Mouse (Mus musculus) limb, embryonic 13.5 days (tissue): ENCODE results near the gene Aldh3a2. TPM values are rescaled to one million over a fixed set of nuclear protein-coding genes. Genes with fewer than 3 reads are reported as not detected.
A peak's percentile ranks its signal among the peaks of the same experiment; 100 is the strongest.

Source experiments
- ATAC-seq: fragments of 200-750 bp; cut with Nextera tagmentation; 2 replicates; pipeline ENCODE4 v1.8.0; 2017; ENCODE audit warnings: low read depth, moderate number of reproducible peaks, moderate TSS enrichment; ENCODE audit not compliant: low FRiP score
- H3K27ac ChIP-seq: fragments of 300-500 bp; sonication (generic); 2 replicates; pipeline ENCODE4 v1.5.1; 2015; ENCODE audit warnings: inconsistent platforms, mild to moderate bottlenecking, moderate library complexity
- H3K27me3 ChIP-seq: fragments of 300-500 bp; sonication (generic); 2 replicates; pipeline ENCODE4 v1.6.1; 2015; ENCODE audit warnings: mild to moderate bottlenecking, inconsistent platforms
- H3K36me3 ChIP-seq: fragments of 300-500 bp; sonication (generic); 2 replicates; pipeline ENCODE4 v1.6.1; 2015; ENCODE audit warnings: inconsistent platforms, mild to moderate bottlenecking, moderate library complexity
- H3K4me1 ChIP-seq: fragments of 300-500 bp; sonication (generic); 2 replicates; pipeline ENCODE4 v1.6.1; 2015; ENCODE audit warnings: inconsistent platforms
- H3K4me2 ChIP-seq: fragments of 300-500 bp; sonication (generic); replicated peaks from 2 replicates; pipeline ENCODE4 v1.6.1; 2015; ENCODE audit warnings: inconsistent platforms, mild to moderate bottlenecking, moderate library complexity
- H3K4me3 ChIP-seq: fragments of 300-500 bp; sonication (generic); 2 replicates; pipeline ENCODE4 v1.5.1; 2015; ENCODE audit warnings: moderate library complexity, mild to moderate bottlenecking, inconsistent platforms
- H3K9ac ChIP-seq: fragments of 300-500 bp; sonication (generic); 2 replicates; pipeline ENCODE4 v1.6.1; 2015; ENCODE audit warnings: mild to moderate bottlenecking, inconsistent platforms
- H3K9me3 ChIP-seq: fragments of 300-500 bp; sonication (generic); 2 replicates; pipeline ENCODE4 v1.6.1; 2016; ENCODE audit warnings: inconsistent platforms
- WGBS: fragments of 180-500 bp; shearing (Covaris S2); methylation state at CpG from one replicate; pipeline ENCODE4 v1.1.7; 2015; 5-methylcytosine and 5-hydroxymethylcytosine counted together
- polyA plus RNA-seq: library from polyadenylated mRNA; unstranded; fragments of >200 nt; fragmentation: Nextera tagmentation; extraction: Ambion mirVana; gene quantifications from 2 replicates; pipeline ENCODE4 v1.2.1, GENCODE M21; 2015

The Aldh3a2 gene
- polyA plus RNA-seq, 1 experiment from 2014 or later: 26.7 TPM

DNA sequence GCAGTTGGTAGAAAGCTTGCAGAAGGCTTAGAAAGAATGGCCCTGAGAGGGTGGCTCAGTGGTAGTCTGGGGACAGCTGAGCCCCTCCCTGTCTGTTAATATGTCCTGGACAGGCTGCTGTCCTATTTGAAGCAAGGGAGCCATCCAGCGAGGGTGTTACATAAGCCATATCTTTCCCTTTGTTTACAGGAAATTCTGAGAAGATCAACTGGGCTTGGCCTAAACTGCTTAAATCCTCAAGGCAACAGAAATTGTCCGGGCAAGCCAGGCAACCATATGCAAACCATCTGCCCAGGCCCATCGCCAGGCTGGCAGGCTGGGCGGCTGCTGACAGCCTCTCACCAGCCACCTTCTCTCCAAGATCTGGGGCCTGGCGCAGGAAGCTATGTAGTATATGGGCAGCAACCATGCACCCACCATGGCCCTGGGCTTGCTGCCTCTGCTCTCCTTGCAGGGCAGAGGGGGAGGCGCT lies 41.3 kb downstream of the Aldh3a2 start:
- H3K9ac ChIP-seq: no peak overlapping the region
- H3K36me3 ChIP-seq: no peaks in the 10 kb centered on the region
- H3K4me2 ChIP-seq: no peak overlapping the region
- H3K27ac ChIP-seq: no peak overlapping the region
- ATAC-seq: no peak
- no peaks in the 10 kb centered on the region for H3K27me3 ChIP-seq
- H3K4me1 ChIP-seq: peaks cover 2% of the 10 kb centered on the region
- no peak overlapping the region for H3K4me3 ChIP-seq
- 77% methylated on average over 6 of the region's 6 CpGs for WGBS
- H3K9me3 ChIP-seq: no peaks in the 10 kb centered on the region

- no peaks in the 10 kb centered on the region for H3K36me3 ChIP-seq
- no peak overlapping the region for H3K4me2 ChIP-seq
- no peak for ATAC-seq
- no peaks in the 10 kb centered on the region for H3K27me3 ChIP-seq
- no peak overlapping the region for H3K9ac ChIP-seq
- WGBS: 80% methylated on average over 4 of the region's 4 CpGs
- no peaks in the 10 kb centered on the region for H3K4me1 ChIP-seq
- no peak overlapping the region for H3K27ac ChIP-seq
- no peaks in the 10 kb centered on the region for H3K9me3 ChIP-seq
- no peak overlapping the region for H3K4me3 ChIP-seq
These were observed 41.8 kb downstream of the Aldh3a2 start for GRCm38 (mm10) chr11:61225511-61225910.

GRCm38 (mm10) chr11:61224907-61225306 lies 42.4 kb downstream of the Aldh3a2 start:
- no peak overlapping the region for H3K9ac ChIP-seq
- no peak overlapping the region for H3K4me2 ChIP-seq
- H3K27me3 ChIP-seq: no peaks in the 10 kb centered on the region
- no peaks in the 10 kb centered on the region for H3K4me1 ChIP-seq
- no peaks in the 10 kb centered on the region for H3K36me3 ChIP-seq
- ATAC-seq: no peak
- H3K9me3 ChIP-seq: no peaks in the 10 kb centered on the region
- 86% methylated on average over 10 of the region's 10 CpGs for WGBS
- H3K4me3 ChIP-seq: no peak overlapping the region
- no peak overlapping the region for H3K27ac ChIP-seq

- no peak for ATAC-seq
- no peaks in the 10 kb centered on the region for H3K4me1 ChIP-seq
- H3K36me3 ChIP-seq: no peaks in the 10 kb centered on the region
- no peaks in the 10 kb centered on the region for H3K9me3 ChIP-seq
- H3K9ac ChIP-seq: no peak overlapping the region
- H3K4me3 ChIP-seq: no peak overlapping the region
- H3K27ac ChIP-seq: no peak overlapping the region
- no peaks in the 10 kb centered on the region for H3K27me3 ChIP-seq
- no peak overlapping the region for H3K4me2 ChIP-seq
- WGBS: 81% methylated on average over 6 of the region's 6 CpGs
These were observed 43.0 kb downstream of the Aldh3a2 start for GRCm38 (mm10) chr11:61224234-61224744.

DNA sequence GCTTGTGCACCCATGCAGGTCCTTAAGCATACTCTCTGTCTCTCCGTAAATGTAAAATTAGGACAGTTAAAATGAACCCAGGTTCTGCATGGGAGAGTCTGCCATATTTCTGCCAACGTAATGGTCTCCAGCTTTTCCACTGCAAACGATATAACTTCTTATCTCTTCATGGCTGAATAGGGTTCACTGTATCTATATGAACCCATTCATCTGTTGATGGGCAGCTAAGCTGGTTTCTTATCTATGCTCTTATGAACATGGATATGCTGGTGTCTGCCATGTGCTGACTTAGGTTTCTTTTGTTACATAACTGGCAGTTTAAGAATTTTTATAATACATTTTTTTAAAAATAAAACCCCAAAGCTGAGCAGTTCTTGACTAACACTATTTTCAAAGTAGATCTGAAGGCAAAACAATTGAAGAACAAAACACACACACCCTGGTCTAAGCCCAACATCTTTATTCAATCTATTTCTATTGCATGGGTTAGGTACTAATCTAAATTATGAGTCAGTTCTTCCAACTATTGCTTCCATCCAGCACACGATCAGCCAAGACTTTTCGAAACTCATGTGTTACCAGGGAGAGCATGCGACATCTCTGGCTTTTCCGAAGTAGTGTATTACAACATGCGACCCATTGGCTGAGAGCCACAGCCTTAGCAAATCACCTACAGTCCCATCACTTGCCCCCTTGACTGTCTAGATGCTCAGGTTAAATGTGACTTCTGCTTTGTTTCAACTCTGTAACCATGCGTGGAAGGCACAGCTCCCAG lies 44.1 kb downstream of the Aldh3a2 start:
- Histone ChIP-seq H3K27ac (no peak overlapping the region), H3K4me3 (no peak overlapping the region), H3K9ac (no peak overlapping the region), H3K9me3 (no peaks in the 10 kb centered on the region), H3K27me3 (no peaks in the 10 kb centered on the region), H3K4me2 (no peak overlapping the region), H3K36me3 (no peaks in the 10 kb centered on the region), H3K4me1 (no peaks in the 10 kb centered on the region)
- no peak for ATAC-seq
- 89% methylated on average over 9 of the region's 9 CpGs for WGBS

DNA sequence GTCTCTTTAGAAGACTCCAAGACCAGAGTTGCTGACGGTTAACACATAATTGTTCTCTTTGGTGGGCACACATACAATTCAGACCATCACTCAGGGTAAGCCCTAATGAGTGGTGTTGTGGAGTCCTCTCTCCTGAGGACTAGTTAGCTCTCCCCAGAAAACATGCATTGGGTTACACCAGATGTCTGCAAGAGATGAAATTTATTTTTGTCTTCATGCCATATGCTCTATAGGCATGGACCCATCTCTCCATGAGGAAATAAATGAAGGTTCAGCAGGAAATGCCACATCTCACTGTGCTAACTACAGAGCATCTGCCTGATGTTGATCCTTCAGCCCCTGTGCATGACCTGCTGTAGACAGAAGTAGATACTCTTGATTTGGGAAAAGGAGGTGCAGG lies 45.3 kb downstream of the Aldh3a2 start:
- Histone ChIP-seq H3K4me3 (no peak overlapping the region), H3K27ac (no peak overlapping the region), H3K27me3 (no peaks in the 10 kb centered on the region), H3K4me2 (no peak overlapping the region), H3K9ac (no peak overlapping the region), H3K9me3 (no peaks in the 10 kb centered on the region), H3K4me1 (no peaks in the 10 kb centered on the region), H3K36me3 (no peaks in the 10 kb centered on the region)
- WGBS: 46% methylated on average over 1 of the region's 1 CpGs
- ATAC-seq: no peak

DNA sequence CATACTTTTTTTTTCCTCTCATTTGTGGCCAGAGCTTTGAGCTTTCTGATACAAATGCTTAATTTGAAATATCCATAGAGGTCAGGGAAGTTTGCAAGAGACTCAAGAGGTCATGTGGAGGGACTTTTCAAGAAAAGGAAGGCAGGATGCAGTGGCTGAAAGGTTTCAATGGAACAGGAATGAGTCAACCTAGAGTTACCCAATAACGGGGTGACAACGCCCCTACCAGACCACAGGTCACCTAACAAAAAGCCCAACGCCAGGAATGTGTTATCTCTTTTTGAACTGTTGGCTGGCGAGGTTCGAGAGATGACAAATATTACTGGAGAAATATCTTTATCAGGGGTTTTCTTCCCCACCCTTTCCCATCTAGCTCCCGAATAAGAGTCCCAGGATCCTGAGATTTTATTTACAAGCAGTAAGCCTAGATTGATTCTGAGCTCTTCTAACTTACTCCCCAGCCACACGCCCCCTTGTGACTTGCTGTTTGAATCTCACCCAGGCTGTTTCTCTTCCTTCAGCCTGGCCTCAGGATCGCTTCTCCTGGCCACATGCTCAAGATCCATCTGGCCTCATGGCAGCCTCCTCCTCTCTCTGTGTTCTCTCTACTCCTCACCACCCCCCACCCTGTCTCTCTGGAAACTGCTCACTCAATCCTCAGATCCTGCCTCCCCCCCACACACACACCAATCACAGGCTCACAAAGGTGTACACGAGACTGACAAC lies 46.9 kb downstream of the Aldh3a2 start:
- Histone ChIP-seq H3K27ac (no peak overlapping the region), H3K36me3 (no peaks in the 10 kb centered on the region), H3K9ac (no peak overlapping the region), H3K27me3 (no peaks in the 10 kb centered on the region), H3K4me3 (no peak overlapping the region), H3K4me2 (no peak overlapping the region), H3K4me1 (no peaks in the 10 kb centered on the region), H3K9me3 (no peaks in the 10 kb centered on the region)
- 70% methylated on average over 9 of the region's 9 CpGs for WGBS
- no peak for ATAC-seq

DNA sequence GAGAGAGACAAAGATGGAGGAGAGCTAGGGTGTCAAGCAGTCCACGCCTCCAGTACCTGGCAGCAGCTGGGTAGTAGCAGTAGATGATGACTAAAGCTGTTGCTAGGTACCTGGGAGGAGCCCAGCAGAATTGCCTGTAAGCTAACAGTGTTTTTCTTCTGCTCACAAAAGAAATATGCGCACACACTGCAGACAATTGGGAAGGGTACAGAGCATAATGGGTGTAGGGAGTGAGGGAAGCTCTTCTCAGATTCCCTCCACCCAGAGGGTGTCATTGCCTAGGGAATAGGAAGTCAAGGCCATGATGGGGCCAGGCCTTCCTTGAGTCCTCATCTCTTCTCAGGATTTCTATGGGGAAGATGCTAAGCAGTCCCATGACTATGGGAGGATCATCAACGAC lies 51.3 kb downstream of the Aldh3a2 start:
- no peak overlapping the region for H3K27ac ChIP-seq
- H3K4me3 ChIP-seq: no peak overlapping the region
- H3K4me1 ChIP-seq: no peaks in the 10 kb centered on the region
- no peaks in the 10 kb centered on the region for H3K36me3 ChIP-seq
- H3K9me3 ChIP-seq: no peaks in the 10 kb centered on the region
- WGBS: 85% methylated on average over 3 of the region's 3 CpGs
- peaks cover 29% of the 10 kb centered on the region for H3K27me3 ChIP-seq
- no peak overlapping the region for H3K4me2 ChIP-seq
- no peak for ATAC-seq
- no peak overlapping the region for H3K9ac ChIP-seq

DNA sequence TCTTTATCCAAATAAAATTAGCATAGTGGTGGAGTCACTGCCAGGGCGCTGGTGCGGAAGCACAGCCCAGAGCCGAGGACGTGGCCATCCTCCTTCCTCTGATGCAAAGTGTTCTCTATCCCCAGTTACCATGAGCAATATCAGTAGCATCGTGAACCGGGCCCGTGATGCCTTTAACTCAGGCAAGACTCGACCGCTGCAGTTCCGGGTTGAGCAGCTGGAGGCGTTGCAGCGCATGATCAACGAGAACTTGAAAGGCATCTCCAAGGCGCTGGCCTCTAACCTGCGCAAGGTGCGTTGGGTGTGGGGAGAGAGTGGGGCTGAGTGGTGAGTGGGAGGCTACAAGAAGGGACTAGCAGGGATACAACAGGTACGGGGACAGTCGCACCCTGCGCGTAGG lies 55.2 kb downstream of the Aldh3a2 start:
- Histone ChIP-seq H3K9ac (no peak overlapping the region), H3K4me3 (no peak overlapping the region), H3K36me3 (no peaks in the 10 kb centered on the region), H3K4me1 (peaks cover 19% of the 10 kb centered on the region), H3K27me3 (peaks cover 31% of the 10 kb centered on the region), H3K27ac (no peak overlapping the region), H3K4me2 (no peak overlapping the region), H3K9me3 (no peaks in the 10 kb centered on the region)
- ATAC-seq: no peak
- 37% methylated on average over 20 of the region's 20 CpGs for WGBS

- no peak overlapping the region for H3K9ac ChIP-seq
- H3K4me3 ChIP-seq: no peak overlapping the region
- no peaks in the 10 kb centered on the region for H3K9me3 ChIP-seq
- peaks cover 26% of the 10 kb centered on the region for H3K27me3 ChIP-seq
- peaks cover 23% of the 10 kb centered on the region for H3K4me1 ChIP-seq
- H3K4me2 ChIP-seq: no peak overlapping the region
- H3K36me3 ChIP-seq: no peaks in the 10 kb centered on the region
- 79% methylated on average over 10 of the region's 10 CpGs for WGBS
- H3K27ac ChIP-seq: peak overlapping the region; percentile 56; the same call in 1 of the 2 replicates
- ATAC-seq: no peak
These were observed 58.9 kb downstream of the Aldh3a2 start for GRCm38 (mm10) chr11:61208316-61208715.

GRCm38 (mm10) chr11:61207487-61208246 lies 59.6 kb downstream of the Aldh3a2 start, which contains the start of gene Aldh3a1:
Gene Aldh3a1 (plus strand): TSS chr11:61207537.
- Histone ChIP-seq H3K4me2 (no peak within 1 kb of the TSS), H3K4me1 (peaks cover 29% of the 10 kb centered on the region), H3K9me3 (no peaks in the 10 kb centered on the region), H3K4me3 (no peak within 1 kb of the TSS), H3K27ac (peak within 1 kb of the TSS; percentile 56), H3K27me3 (peaks cover 19% of the 10 kb centered on the region), H3K36me3 (no peaks in the 10 kb centered on the region), H3K9ac (0 out of 2 replicates have a peak within 1 kb of the TSS, but pooled peaks have one; percentile 8)
- ATAC-seq: no peak
- 34% methylated on average over 10 of the region's 10 CpGs for WGBS

DNA sequence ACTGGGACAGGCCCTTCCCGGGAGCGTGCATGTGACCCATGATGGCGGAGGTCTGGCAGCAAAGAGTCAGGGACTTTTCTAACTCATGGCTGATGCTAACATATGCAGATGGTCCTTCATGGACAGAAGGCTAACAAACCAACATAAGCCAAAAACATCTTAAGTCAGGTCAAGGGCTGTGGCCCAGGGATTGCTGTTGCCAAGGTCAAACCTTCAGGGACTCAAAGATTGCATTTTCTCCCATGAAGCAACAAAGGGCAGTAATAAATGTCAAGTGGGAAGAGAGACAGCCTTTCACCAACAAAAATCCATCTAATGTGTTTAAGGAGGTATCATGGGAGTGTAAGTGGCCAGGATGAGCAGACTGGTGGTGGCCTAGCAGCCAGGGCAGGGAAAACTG lies 61.1 kb downstream of the Aldh3a2 start:
- Histone ChIP-seq H3K4me2 (no peak overlapping the region), H3K9ac (no peak overlapping the region), H3K27ac (no peak overlapping the region), H3K9me3 (no peaks in the 10 kb centered on the region), H3K4me3 (no peak overlapping the region), H3K4me1 (peaks cover 36% of the 10 kb centered on the region), H3K36me3 (no peaks in the 10 kb centered on the region), H3K27me3 (peaks cover 4% of the 10 kb centered on the region)
- no peak for ATAC-seq
- WGBS: 92% methylated on average over 3 of the region's 3 CpGs
